Mouse (Mus musculus) cerebellum, postnatal 25 days (tissue): ENCODE data around the gene Fbxl2.
A peak's percentile ranks its signal among the peaks of the same experiment; 100 is the strongest.
"Not testable (repeated sequence)": the region's sequence is repeated elsewhere in the genome, so short reads cannot be mapped to it uniquely, and the experiment has no call there.

ENCODE experiments used
- DNase-seq, 2 experiments: peaks; one replicate each; pipeline ENCODE4 v3.0.0; 2021; ENCODE audit warnings: mixed read lengths in 2 of 2

The Fbxl2 gene

DNA sequence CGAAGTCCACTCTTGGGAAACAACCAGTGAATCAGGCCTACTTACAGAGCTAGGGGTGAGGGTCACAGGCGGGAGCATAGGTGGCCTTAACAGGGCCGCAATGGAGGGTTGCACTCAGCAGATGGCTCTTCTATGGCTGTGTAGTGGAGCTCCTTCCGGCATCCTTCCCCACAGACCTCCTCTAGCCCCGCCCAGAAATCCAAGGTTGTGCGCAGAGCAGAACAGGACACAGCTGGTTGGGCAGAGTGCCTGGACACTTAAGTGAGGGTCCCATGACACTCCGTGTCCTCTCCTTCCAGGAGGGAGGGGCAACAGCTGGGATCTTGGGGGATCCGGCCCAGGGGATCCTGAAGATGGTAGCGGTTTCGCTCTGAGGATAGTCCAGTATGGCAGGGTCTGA is at the start of gene Fbxl2:
TSS of gene Fbxl2 (minus strand) at position 164 of the 400 bp plus-strand sequence.
- DNase-seq = no peak

- DNase-seq = no peak
Measured at GRCm38 (mm10) chr9:114094854-114095253, 48.9 kb upstream of the Fbxl2 start.

GRCm38 (mm10) chr9:114092188-114092587 is 46.2 kb upstream of the Fbxl2 start:
- DNase-seq = not testable (repeated sequence)

- not testable (repeated sequence) for DNase-seq
Measured at GRCm38 (mm10) chr9:114088885-114089284, 42.9 kb upstream of the Fbxl2 start.

- no peak for DNase-seq
Measured at GRCm38 (mm10) chr9:114087106-114087815, 41.3 kb upstream of the Fbxl2 start.

DNA sequence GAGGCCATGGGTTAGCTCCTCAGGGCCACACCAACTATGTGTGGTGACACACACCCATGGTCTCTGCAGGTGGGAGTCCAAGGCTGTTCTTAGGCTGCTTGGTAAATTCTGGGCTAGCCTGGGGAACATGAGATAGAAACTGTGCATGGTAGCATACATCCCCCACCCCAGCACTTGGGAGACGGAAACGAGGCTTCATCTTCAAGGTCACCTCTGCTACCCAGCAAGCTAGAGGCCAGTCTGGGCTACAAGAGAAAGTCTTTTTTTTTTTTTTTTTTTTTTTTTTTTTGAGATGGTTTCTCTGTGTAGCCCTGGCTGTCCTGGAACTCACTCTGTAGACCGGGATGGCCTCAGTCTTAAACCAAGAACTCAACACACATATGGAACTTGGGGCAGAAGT is 40.4 kb upstream of the Fbxl2 start:
- no peak for DNase-seq

- no peak for DNase-seq
Measured at GRCm38 (mm10) chr9:114073681-114074080, 27.7 kb upstream of the Fbxl2 start.

GRCm38 (mm10) chr9:114069372-114069771 is 23.4 kb upstream of the Fbxl2 start:
- DNase-seq = no peak

- DNase-seq = no peak
Measured at GRCm38 (mm10) chr9:114068494-114069053, 22.6 kb upstream of the Fbxl2 start.

GRCm38 (mm10) chr9:114057090-114057796 is 11.3 kb upstream of the Fbxl2 start, which contains the start of gene Susd5:
TSS of gene Susd5 (plus strand) at chr9:114057140.
- DNase-seq = peak in 1 of 2 experiments; percentile 9

DNA sequence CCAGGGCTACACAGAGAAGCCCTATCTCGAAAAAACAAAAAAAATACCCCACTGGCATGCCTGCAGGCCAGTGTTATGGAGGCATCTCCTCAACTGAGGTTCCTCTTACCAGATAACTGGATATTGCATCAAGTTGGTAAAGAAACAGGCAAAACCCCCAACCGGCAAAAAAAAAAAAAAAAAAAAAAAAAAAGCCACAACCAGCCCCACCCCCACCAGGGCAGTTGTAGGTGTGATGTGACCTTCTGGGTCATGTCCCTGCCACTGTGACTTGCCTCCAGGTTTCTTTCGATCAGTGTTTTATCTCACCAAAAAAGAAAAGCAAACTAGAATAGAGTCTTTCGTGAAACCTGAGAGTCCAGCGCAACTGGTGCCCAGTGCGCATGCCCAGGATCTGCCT is 6.9 kb upstream of the Fbxl2 start:
- DNase-seq = no peak

GRCm38 (mm10) chr9:114052031-114052430 is 6.0 kb upstream of the Fbxl2 start:
- DNase-seq = no peak

DNA sequence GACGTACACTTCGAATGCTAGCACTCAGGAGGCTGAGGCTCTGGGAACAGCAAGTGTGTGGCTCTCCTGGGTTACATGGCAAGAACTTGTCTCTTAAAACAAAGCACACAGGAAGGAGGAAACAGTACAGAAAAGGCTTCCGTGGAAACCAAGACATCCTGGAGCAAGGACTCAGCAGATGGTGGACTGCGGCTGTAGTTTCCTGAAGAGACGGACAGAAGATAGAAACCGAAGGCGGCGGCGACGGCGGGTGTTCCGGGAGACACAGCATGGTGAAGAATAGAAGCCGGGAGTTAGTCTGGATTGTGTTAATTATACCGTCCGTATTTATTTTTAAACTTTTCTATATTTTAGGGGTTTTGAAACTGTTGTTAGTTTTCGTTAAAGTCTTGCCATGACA is 4.8 kb upstream of the Fbxl2 start:
- DNase-seq = no peak

GRCm38 (mm10) chr9:114050106-114050505 is 4.1 kb upstream of the Fbxl2 start:
- DNase-seq = no peak

- DNase-seq = no peak
Measured at GRCm38 (mm10) chr9:114046676-114047075, 685 bp upstream of the Fbxl2 start.

DNA sequence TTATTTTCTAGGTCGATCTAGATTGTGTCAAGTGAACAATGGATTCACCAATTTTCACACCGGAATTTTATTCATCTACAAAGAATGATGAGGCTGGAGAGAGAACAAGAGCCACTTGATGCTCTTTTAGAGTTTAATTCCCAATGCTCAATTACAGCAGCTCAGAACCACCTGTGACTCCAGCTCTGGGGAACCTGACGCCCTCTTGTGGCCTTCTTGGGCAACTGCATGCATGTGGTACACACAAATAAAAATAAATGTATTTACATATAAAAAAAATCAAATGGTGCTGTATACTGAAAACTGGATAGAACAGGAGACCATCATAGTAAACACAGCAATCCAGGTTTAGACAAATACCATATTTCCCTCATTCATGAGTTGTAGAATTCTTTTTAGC is 1.5 kb downstream of the Fbxl2 start:
- no peak for DNase-seq

DNA sequence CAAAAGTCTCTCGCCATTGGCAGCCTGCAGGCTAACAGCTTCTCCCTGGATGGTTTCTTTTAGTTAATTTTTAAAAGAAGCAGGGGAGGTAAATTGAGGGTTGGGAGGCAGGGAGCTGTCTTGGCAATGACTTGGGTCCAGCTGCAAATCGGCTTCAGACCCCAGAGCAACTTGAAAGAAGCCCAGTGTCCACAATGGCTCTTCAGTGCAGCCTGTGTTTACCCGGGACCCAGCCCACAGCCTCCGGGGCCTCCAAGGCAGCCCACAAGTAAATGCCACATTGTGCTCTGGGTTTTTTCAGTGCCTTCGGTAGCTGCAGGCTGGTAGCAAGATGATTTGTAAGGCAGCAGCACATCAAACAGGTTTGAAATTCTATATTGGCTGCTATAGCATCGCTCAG is 3.5 kb downstream of the Fbxl2 start:
- no peak for DNase-seq

DNA sequence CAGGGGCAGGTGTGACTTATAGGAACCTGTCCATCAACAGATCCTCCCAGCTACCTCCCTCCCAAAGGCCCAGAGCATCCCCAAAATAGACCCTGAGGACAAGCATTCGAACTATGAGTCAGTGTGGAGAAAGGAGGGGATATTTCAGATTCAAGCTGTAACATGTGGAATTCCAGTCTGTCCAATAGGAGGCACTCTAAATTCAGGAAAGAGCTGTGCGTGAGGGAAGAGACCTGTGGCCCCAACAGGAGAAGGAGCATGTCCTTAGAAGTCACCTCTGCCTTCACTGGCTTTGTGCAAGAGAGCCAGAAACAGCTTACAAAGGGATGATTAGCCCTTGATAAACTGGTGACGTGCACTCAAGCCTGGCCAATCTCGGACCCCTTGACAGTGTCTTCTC is 5.0 kb downstream of the Fbxl2 start:
- DNase-seq = no peak

DNA sequence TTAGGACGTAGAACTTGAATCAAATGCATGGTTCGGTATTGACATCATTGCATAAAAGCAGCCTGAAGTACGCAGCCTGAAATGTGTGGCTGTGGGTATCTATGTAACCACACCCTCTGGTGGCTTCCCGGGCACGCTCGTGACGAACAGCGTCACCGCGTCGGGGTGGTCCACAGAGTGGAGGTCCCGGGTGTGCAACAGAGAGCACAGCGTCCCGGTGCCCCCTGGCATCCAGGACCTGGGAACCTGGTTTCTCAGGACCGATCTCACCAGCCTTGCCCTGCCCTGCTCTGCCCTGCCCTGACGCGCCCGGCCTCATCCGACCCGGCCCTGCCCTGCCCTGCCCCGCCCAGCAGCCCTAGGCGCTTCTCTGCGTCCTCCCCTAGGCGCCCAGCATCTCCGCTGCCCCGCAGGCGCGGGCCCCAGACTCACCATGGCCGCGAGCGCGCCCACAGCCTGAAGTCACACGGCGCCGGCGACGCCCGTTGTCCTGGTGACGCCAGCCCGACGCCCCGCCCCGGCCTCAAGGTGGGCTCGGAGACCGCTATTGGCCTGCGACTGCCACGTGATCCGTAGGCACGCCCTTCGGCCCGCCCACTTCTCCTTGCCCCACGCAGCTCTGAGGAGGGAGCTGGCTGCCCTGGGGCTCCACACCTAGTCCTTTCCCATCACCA is 19.6 kb downstream of the Fbxl2 start:
- peak; percentile 90 to 95 for DNase-seq

GRCm38 (mm10) chr9:114025846-114026245 is 20.1 kb downstream of the Fbxl2 start:
- no peak for DNase-seq

DNA sequence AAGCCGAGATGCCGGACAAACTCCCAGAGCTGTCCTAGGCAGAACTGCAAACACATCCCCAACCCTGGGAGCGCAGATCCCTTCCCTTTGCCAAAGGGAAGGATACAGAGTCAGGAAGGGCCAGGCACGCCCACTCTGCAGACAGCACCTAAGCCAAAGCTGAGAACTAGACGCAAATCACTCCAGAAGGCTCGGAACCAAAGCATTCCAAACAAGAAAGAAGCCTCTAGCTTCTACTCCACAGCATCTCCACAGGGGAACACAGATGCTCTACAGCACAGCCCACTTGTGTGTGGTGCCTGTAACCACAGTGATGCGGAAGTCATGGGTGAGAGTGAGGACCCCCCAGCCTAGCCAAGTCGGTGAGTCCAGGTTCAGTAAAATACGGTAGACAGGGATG is 20.8 kb downstream of the Fbxl2 start:
- no peak for DNase-seq

GRCm38 (mm10) chr9:114022141-114022540 is 23.9 kb downstream of the Fbxl2 start:
- DNase-seq = no peak

DNA sequence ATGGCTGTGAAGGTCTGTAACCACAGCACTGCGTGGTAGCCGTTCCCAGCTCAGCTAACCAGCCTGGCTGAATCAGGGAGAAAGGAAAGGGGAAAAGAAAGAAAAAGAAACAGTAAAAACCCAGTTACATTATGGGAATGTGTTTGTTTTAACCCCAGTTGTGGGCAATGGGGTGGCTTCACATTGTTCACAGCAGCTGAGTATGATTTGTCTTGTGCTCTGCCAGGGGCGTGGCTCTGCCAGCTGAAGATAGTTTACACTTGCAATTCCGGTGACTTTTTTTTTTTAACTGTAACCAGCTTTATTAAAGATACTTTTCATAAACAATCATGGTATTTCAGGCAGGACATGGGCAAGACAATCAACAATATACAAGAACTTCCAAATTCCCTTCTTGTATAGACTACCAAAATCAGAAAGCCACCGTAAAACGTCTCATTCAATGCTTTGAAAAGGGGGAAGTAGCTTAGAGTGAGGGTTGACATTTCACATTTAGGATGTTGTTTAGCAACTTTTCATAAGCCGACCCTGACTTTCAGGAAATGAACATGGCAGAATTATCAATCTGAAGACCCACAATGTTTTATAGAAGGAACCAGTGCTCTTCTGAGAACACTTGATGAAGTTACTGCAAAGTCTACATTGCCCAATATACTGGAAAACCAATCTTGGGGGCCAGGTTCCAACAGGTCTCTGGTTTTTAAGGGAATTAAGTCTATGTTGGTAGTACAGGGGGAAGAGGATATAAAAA is 26.8 kb downstream of the Fbxl2 start:
- no peak for DNase-seq
